Mouse (Mus musculus) forebrain, embryonic 10.5 days (tissue): ENCODE results near the gene Prkar1b. TPM values are rescaled to one million over a fixed set of nuclear protein-coding genes. Genes with fewer than 3 reads are reported as not detected.

ENCODE experiments used
- DNase-seq: peaks from one replicate; pipeline ENCODE4 v3.0.0-alpha.2; 2017; ENCODE audit warnings: low spot score; ENCODE audit errors: extremely low spot score
- H3K27ac ChIP-seq: fragments of 300-500 bp; sonication (generic); 2 replicates; pipeline ENCODE4 v1.5.1; 2016; ENCODE audit warnings: mild to moderate bottlenecking
- H3K27me3 ChIP-seq: fragments of 300-500 bp; sonication (generic); 2 replicates; pipeline ENCODE4 v1.6.1; 2016; ENCODE audit warnings: mild to moderate bottlenecking; ENCODE audit not compliant: poor library complexity, severe bottlenecking
- H3K36me3 ChIP-seq: fragments of 300-500 bp; sonication (generic); replicated peaks from 2 replicates; pipeline ENCODE4 v1.6.1; 2016; ENCODE audit warnings: mild to moderate bottlenecking, moderate library complexity
- H3K4me1 ChIP-seq: fragments of 300-500 bp; sonication (generic); 2 replicates; pipeline ENCODE4 v1.6.1; 2016
- H3K4me3 ChIP-seq: fragments of 300-500 bp; sonication (generic); 2 replicates; pipeline ENCODE4 v1.5.1; 2016; ENCODE audit warnings: mild to moderate bottlenecking, moderate library complexity
- H3K9me3 ChIP-seq: fragments of 300-500 bp; sonication (generic); 2 replicates; pipeline ENCODE4 v1.6.1; 2016; ENCODE audit warnings: mild to moderate bottlenecking, moderate library complexity
- WGBS: fragments of 180-500 bp; shearing (Covaris S2); methylation state at CpG from one replicate; pipeline ENCODE4 v1.1.7; 2016; 5-methylcytosine and 5-hydroxymethylcytosine counted together
- polyA plus RNA-seq: library from polyadenylated mRNA; unstranded; fragments of >200 nt; fragmentation: Nextera tagmentation; extraction: Ambion mirVana; gene quantifications from 2 replicates; pipeline ENCODE4 v1.2.1, GENCODE M21; 2016

Gene Prkar1b
- polyA plus RNA-seq, 1 experiment from 2014 or later: 5.1 TPM

DNA sequence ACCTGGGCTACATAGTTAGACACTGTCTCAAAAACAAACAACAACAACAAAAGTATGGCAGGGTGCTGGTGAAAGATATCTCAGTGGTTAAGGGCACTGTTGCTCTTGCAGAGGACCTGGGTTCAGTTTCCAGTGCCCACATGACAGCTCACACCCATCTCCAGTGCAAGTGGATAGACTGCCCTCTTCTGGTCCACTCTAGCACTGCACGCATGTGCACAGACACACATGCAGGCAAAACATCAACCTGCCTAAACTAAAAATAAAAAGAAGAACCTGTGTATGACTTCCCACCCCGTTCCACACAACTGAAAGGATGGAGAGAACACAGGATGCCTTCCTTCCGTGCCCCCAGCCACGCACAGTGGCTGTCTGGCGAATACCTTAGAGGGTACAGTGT is 61.6 kb downstream of the Prkar1b start:
- 91% methylated on average over 5 of the region's 5 CpGs for WGBS
- Histone ChIP-seq H3K4me1 (peaks cover 5% of the 10 kb centered on the region; the same call in 1 of the 2 replicates), H3K36me3 (no peaks in the 10 kb centered on the region), H3K4me3 (no peak overlapping the region), H3K9me3 (no peaks in the 10 kb centered on the region), H3K27me3 (no peaks in the 10 kb centered on the region), H3K27ac (no peak overlapping the region)
- DNase-seq: no peak

DNA sequence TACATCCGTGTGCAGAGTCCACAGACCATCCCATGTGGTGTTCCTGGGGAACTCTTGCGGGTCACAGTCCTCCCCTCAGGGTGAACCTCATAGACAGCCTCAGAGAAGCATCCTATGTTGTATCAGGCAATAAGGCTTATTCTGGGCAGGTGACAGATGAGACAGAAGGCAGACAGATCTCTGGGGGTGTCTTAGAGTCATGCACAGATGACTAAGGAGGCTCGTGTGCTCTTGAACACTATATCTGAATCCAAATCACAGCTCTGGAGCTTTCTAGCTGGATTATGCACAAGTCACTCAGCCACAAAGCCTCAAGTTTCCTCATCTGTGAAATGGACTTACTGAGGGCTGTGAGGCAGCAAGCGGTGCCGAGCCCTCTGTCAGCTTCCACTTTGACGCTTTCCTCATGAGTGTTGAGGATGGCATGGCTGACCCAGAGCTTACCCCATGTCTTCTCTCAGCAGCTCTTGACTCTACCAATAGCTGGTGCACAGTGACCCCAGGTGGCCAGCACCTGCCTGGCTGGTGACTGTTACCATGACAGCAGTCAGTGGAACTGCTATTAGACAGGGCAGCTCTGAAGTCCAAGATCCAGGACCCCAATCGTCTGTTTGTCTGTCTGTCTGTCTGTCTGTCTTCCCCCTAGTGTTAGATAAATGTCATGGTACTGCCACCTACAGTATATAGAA is 64.8 kb downstream of the Prkar1b start:
- no peaks in the 10 kb centered on the region for H3K9me3 ChIP-seq
- H3K4me1 ChIP-seq: peaks cover 3% of the 10 kb centered on the region; the same call in 1 of the 2 replicates
- H3K27me3 ChIP-seq: no peaks in the 10 kb centered on the region
- peak; percentile 25 for DNase-seq
- no peak overlapping the region for H3K27ac ChIP-seq
- H3K4me3 ChIP-seq: no peak overlapping the region
- no peaks in the 10 kb centered on the region for H3K36me3 ChIP-seq
- WGBS: 84% methylated on average over 7 of the region's 7 CpGs

DNA sequence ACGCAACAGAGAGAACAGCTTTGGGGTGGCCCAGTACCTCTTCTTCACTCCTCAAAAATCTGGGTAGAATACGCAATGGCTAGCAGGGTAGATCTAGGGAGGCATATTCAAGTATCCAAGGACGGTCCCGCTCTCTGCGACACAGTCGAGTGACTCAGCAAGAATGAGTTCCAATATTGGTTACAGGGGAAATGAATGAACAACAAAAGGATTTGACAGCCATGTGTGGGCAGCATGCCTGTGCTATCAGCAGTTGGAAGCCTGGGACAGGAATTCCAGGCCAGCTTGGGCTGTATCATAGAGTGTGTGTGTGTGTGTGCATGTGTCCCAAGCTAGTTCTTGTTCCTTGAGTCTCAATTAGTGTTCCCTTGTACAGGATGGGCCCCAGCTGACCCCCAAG is 65.5 kb downstream of the Prkar1b start:
- 88% methylated on average over 6 of the region's 6 CpGs for WGBS

DNA sequence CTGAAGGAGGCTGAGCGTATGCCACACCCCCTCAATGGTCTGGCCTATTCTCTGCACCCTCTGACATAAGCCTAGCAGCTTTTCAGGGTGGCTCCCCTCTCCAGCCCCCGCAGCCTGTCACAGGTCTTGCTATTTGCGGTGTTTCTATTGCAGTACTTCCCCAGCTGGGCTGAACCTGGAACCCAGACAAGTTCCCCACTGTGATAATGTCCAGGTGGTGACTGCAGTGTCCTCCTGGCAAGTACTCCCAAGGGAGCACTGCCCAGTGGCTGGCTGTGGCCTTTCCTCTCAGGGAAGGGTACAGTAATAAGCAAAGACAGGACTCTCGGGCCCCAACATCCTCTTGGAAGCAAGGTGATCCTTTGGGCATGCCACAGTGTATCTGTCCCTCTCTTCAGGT is 66.0 kb downstream of the Prkar1b start:
- no peaks in the 10 kb centered on the region for H3K4me1 ChIP-seq
- DNase-seq: no peak
- no peak overlapping the region for H3K27ac ChIP-seq
- WGBS: 83% methylated on average over 4 of the region's 4 CpGs
- H3K27me3 ChIP-seq: no peaks in the 10 kb centered on the region
- H3K36me3 ChIP-seq: no peaks in the 10 kb centered on the region
- no peaks in the 10 kb centered on the region for H3K9me3 ChIP-seq
- no peak overlapping the region for H3K4me3 ChIP-seq

More for the DNA sequence above, 65.5 kb downstream of the Prkar1b start:
- Histone ChIP-seq H3K27ac (no peak overlapping the region), H3K36me3 (no peaks in the 10 kb centered on the region), H3K9me3 (no peaks in the 10 kb centered on the region), H3K4me3 (no peak overlapping the region), H3K4me1 (no peaks in the 10 kb centered on the region), H3K27me3 (no peaks in the 10 kb centered on the region)
- DNase-seq: no peak

DNA sequence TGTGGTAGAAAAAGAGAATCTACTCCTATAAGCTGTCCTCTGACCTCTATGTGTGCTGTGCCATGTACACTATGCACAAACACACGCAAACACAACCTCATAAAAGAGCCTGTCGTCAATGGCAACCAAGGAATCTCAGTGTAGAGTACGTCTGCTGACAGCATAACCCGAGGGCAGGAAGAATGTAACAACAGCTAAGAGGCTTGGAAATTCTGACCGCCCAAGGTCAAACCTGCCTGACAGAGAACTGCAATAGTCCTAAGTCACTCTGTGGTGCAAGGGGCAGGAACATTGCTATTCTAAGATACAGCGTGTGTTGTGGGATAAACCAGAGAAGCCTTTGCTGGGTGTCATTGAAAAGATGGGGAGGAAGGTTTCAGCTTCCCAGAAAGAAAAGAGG is 68.4 kb downstream of the Prkar1b start:
- H3K4me3 ChIP-seq: no peak overlapping the region
- DNase-seq: no peak
- peaks cover 10% of the 10 kb centered on the region for H3K4me1 ChIP-seq
- 69% methylated on average over 6 of the region's 6 CpGs for WGBS
- no peaks in the 10 kb centered on the region for H3K36me3 ChIP-seq
- H3K9me3 ChIP-seq: no peaks in the 10 kb centered on the region
- H3K27ac ChIP-seq: no peak overlapping the region
- no peaks in the 10 kb centered on the region for H3K27me3 ChIP-seq

DNA sequence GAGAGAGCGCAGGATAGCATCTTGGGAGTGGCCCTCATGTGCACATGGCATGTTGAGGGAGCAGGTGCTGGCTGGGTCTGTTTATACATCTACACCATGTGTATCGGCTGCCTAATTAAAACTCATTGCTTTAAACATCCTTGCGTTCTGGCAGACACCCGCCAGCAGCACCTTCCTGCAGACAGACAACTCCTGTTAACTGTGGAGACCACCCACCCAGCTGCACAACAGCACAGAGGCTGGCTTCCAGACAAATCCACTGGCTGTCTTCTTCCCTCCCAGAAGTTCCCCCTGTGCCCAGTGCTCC is 71.7 kb downstream of the Prkar1b start:
- 69% methylated on average over 4 of the region's 4 CpGs for WGBS
- DNase-seq: no peak
- no peak overlapping the region for H3K4me3 ChIP-seq
- no peaks in the 10 kb centered on the region for H3K9me3 ChIP-seq
- no peaks in the 10 kb centered on the region for H3K36me3 ChIP-seq
- H3K4me1 ChIP-seq: peaks cover 15% of the 10 kb centered on the region
- no peak overlapping the region for H3K27ac ChIP-seq
- H3K27me3 ChIP-seq: no peaks in the 10 kb centered on the region

DNA sequence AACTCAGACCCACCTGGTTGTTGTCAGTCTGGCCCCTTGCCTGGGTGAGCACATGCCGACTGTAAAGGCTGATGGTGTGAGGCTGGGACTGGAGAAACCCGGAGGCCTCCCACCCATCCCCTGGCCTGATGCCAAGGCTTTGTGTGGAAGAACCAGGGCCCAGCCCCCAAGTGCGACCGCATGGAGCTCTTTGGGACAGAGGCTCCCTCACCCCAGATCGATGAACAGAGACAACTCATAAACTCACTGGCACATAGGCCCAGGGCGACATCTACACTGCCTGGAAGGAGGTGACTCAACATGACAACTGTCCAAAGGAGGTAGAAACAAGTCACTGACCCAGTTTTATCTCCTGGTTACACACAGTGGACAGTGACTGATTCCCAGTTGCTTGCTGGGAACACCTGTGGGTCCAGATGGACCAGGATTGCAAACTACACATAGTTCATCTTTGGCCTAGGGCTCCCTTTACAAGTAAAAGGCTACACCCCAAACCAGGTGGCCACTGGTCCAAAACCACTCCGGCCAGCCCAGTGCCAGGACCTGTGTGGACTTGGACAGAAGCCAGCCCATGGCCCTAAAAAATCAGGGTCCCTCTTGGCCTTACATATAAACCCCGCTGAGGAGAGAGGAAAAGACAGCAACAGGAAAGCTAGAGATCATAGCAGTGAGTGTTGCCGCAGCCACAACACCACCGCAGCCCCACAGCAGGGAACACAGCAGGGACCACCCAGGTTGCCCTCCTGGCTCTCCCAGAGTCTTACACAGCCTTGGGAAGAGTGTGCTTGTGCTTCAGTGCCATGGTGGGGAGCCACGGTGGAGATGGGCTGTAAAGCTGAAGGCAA is 72.3 kb downstream of the Prkar1b start:
- Histone ChIP-seq H3K27me3 (no peaks in the 10 kb centered on the region), H3K4me1 (peaks cover 15% of the 10 kb centered on the region), H3K4me3 (no peak overlapping the region), H3K27ac (no peak overlapping the region), H3K9me3 (no peaks in the 10 kb centered on the region), H3K36me3 (no peaks in the 10 kb centered on the region)
- no peak for DNase-seq
- WGBS: 70% methylated on average over 11 of the region's 11 CpGs

DNA sequence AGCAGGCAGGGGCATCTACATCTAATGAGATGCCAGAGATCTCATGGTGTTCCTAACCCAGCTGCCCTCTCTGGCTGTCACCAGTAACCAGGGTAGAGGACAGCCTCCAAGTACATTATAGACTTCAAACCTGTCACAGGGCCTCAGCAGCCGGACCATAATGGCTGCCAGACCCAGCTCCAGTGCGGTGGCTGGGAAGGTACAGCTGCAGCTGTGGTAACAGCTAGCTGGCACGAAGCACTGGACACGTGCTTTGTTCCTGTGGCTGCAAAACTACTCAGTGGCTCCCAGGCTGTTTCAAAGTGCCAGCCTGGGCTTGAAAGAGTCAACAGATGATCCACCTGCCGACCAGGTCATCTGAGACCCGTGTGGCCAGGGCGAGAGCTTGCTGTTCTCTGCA is 73.4 kb downstream of the Prkar1b start:
- Histone ChIP-seq H3K27me3 (no peaks in the 10 kb centered on the region), H3K4me3 (no peak overlapping the region), H3K4me1 (peaks cover 15% of the 10 kb centered on the region), H3K36me3 (no peaks in the 10 kb centered on the region), H3K9me3 (no peaks in the 10 kb centered on the region), H3K27ac (no peak overlapping the region)
- WGBS: 84% methylated on average over 7 of the region's 7 CpGs
- DNase-seq: no peak

DNA sequence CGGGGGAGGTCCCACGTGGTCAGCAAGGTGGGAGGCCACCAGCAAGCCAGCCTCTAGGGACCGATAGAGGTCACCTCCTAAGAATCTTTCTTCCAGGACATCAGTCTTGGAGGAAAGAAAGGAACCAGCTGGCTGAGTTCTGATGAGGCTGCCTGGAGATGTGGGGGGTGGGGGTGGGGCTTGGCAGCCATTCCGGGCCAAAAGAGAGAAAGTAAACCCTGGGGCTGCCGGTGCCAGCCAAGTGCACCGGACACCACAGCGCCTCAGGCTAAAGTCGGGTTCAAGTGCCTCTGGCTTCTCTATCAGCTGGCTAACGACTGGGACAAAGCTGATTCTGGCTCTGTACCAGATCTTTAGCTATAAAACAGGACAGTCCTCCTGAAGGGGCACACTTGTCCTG is 74.0 kb downstream of the Prkar1b start:
- Histone ChIP-seq H3K9me3 (no peaks in the 10 kb centered on the region), H3K27me3 (no peaks in the 10 kb centered on the region), H3K4me1 (peaks cover 15% of the 10 kb centered on the region), H3K4me3 (no peak overlapping the region), H3K27ac (no peak overlapping the region), H3K36me3 (no peaks in the 10 kb centered on the region)
- 69% methylated on average over 9 of the region's 9 CpGs for WGBS
- no peak for DNase-seq

DNA sequence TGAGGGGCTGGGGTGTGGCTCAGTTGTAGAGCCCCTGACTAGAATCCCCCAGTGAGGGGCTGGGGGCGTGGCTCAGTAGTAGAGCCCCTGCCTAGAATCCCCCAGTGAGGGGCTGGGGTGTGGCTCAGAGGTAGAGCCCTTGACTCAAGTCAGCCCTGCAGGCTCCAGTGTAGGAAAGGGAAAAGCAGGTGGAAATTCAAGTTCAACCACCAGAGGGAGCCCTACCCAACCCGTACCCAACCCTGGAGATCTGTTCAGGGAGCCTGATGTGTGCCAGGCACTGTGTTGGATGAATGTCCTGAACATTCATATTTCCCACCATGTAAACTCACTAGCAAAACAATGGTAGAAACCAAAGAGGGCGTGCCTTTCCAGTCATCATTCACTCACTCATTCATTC is 74.7 kb downstream of the Prkar1b start:
- no peaks in the 10 kb centered on the region for H3K36me3 ChIP-seq
- DNase-seq: peak; percentile 55
- H3K27ac ChIP-seq: no peak overlapping the region
- 41% methylated on average over 3 of the region's 3 CpGs for WGBS
- no peaks in the 10 kb centered on the region for H3K27me3 ChIP-seq
- H3K4me1 ChIP-seq: peaks cover 15% of the 10 kb centered on the region
- H3K4me3 ChIP-seq: no peak overlapping the region
- H3K9me3 ChIP-seq: no peaks in the 10 kb centered on the region

DNA sequence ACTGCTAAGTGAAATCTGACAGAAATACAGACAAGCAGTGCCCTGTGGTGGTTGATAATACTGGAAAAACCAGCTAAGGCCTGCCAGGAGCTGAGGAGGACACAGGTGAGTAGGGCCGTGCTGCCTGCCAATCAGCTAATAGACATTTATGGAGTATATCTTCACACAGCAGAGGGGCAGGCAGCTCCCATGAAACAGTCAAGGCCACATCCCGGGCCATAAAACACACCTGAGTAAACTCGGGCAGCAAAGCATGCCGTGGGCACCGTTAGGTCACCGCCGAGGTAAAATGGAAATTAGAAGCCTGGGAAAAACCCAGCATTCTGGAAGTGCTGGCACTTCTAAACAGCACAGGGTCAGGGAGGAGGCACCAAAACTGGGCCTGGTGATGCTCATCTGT is 75.8 kb downstream of the Prkar1b start:
- 95% methylated on average over 7 of the region's 7 CpGs for WGBS
- H3K4me1 ChIP-seq: peaks cover 15% of the 10 kb centered on the region
- no peak overlapping the region for H3K4me3 ChIP-seq
- DNase-seq: no peak
- no peaks in the 10 kb centered on the region for H3K9me3 ChIP-seq
- no peaks in the 10 kb centered on the region for H3K36me3 ChIP-seq
- H3K27ac ChIP-seq: no peak overlapping the region
- H3K27me3 ChIP-seq: no peaks in the 10 kb centered on the region

DNA sequence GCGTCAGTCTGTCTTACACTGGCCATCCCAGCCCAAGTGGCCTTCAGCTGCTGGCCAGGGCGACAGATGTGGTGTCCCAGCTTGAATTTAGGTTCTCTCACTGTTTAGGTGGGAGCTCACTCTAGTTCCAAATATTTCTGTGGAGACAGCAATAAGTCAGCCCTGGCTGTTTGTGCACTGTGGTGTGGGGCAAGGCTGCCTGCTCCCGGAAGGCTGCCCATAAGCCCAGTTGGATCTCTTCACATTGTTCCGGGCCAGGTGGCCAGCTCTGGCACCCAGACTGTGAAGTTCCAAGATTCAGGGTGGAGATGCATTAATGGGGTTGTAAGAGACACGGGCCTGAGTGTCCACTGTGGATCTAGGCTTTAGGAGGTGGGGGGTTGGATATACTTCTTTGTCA is 76.9 kb downstream of the Prkar1b start:
- H3K9me3 ChIP-seq: no peaks in the 10 kb centered on the region
- no peak overlapping the region for H3K27ac ChIP-seq
- H3K4me1 ChIP-seq: peaks cover 10% of the 10 kb centered on the region
- WGBS: 93% methylated on average over 5 of the region's 5 CpGs
- DNase-seq: no peak
- H3K4me3 ChIP-seq: no peak overlapping the region
- no peaks in the 10 kb centered on the region for H3K36me3 ChIP-seq
- no peaks in the 10 kb centered on the region for H3K27me3 ChIP-seq

DNA sequence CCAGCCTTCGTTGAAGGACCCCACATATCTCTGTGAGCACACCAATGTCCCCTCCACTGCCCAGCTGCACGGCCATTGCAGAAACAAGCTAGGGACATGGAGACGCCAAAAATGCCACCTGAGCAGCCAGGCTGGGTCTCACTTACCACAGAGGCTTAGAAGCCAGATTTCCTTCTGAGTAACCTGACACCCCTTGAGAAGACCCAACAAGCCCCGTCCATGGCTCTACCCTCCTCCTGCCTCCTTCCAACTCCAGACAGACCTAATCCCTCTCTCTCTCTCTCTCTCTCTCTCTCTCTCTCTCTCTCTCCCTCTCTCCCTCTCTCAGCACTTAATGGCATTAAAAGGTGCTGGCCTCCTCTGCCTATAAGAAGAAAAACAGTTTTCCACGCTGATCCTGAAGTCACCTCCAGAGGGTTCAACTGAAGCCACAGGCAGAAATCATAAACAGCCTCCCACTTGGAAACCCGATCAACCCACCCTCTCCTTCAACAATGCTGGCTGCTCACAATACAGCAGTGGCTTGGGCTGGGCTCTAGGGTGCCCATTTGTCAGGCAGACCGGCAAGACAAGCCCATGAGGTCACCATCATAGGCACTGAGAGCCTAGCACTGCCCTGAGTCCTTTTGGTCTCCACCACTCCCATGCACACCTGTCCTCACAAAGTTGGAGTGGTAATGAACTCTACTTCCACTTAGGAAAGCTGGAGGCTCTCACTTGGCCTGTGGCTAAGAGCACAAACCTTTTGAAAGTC is 82.8 kb downstream of the Prkar1b start:
- Histone ChIP-seq H3K4me3 (no peak overlapping the region), H3K27me3 (no peaks in the 10 kb centered on the region), H3K36me3 (no peaks in the 10 kb centered on the region), H3K4me1 (peaks cover 6% of the 10 kb centered on the region; the same call in 1 of the 2 replicates), H3K27ac (no peak overlapping the region), H3K9me3 (no peaks in the 10 kb centered on the region)
- 58% methylated on average over 7 of the region's 7 CpGs for WGBS
- DNase-seq: no peak
